Mouse (Mus musculus) c-Kit-positive CD71-positive TER-119-negative erythroid progenitor cells, embryonic 14.5 days (primary cell): ENCODE results near the gene Frmd4a.

Source experiments
- DNase-seq: peaks from one replicate; pipeline ENCODE4 v3.0.0-alpha.2; 2013; ENCODE audit warnings: low read depth

Frmd4a gene

DNA sequence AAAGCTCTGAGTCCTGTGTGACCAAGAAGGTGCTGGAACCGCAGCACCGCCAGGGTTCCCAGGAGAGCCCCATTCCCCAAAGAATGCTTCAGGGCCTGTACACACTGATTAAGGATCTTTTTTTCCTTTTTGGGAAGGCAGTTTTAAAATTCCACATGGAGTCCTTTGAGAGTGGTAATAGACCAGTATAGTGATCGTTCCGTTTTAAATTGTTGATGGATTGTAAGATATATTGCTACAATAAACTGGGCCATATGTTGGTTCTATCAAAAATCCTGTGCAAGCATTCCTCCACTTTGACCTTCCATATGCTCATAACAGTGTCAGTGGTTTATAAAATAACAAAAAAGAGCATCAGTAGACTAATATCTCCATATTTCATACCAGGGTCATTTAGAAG, 424.3 kb downstream of the Frmd4a start:
- DNase-seq = no peak

- no peak for DNase-seq
Measured at GRCm38 (mm10) chr2:4444740-4445139, 427.2 kb downstream of the Frmd4a start.

- DNase-seq = no peak
Measured at GRCm38 (mm10) chr2:4445629-4446400, 428.3 kb downstream of the Frmd4a start.

GRCm38 (mm10) chr2:4449860-4450480, 432.5 kb downstream of the Frmd4a start:
- no peak for DNase-seq

GRCm38 (mm10) chr2:4452590-4453400, 435.3 kb downstream of the Frmd4a start:
- no peak for DNase-seq

- no peak for DNase-seq
Measured at GRCm38 (mm10) chr2:4455097-4456025, 437.8 kb downstream of the Frmd4a start.

- no peak for DNase-seq
Measured at GRCm38 (mm10) chr2:4460897-4461296, 443.4 kb downstream of the Frmd4a start.

- no peak for DNase-seq
Measured at GRCm38 (mm10) chr2:4461514-4461913, 444.0 kb downstream of the Frmd4a start.

DNA sequence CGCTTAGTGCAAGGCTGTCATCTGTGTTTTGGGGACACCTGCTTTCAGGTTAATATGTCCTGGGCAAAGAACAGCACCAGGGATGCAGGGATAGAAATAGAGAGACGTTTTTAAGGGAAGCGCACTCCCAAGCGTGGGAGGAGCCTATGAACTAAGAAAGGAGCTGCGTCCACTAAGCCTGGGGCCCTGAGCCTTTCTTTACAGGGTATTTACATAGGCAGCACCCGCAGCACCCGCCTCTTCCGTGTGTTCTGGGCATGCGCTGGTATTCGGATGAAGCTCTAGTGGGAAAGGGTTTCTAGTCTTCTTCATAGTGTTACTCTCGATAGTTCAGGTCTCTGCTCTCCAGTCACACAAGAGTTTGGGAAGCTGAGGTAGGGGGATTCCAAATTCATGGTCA, 445.0 kb downstream of the Frmd4a start:
- no peak for DNase-seq

DNA sequence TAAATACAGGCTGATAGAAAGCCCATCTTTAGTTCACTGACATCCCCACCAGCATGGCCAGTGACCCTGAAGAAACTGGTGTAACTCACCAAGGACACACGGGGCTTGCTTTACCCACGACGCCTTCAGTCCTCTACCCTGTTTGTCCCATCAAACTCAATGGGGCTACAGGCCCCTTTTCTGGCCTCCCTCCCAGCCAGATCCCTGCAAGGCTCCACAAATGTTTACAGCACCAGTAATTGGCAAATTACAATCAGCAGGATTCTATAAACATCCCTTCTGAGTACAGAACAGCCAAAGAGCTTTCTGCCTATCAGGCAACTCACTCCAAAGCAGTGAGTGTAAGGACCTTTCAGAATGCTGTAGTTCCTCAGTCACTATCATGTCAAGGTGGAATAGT, 448.6 kb downstream of the Frmd4a start:
- DNase-seq = no peak

- DNase-seq = no peak
Measured at GRCm38 (mm10) chr2:4467314-4467713, 449.8 kb downstream of the Frmd4a start.

DNA sequence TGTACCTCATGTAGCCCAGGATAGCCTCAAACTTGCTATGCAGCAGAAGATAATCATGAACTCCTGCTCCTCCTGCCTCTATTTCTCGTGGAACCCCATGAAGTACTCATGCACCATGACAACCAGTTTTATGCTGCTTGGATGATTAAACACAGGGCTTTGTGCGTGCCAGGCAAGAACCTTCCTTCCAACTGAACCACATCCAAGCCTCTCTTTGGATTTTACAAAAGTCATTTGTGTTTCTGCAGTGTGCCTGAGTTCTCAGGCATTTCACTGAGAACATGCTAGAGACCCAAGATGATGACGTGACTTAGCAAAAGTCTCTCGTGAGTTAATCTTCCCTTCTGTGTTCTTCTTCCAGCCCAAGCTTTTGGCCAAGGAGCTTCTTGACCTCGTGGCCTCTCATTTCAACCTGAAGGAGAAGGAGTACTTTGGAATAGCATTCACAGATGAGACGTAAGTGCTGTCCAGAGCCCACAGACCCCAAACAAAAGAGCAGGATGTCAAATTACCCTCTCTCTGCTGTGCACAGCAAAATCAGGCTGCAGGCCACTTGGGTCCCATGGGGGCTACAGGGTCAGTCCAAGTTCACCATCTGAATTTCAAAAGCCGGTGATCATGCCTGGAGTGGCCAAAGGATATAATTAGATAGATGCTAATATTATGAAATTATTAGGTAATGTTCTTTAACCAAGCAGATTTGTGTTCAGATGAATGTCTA, 455.4 kb downstream of the Frmd4a start:
- DNase-seq = no peak

GRCm38 (mm10) chr2:4473866-4474538, 456.5 kb downstream of the Frmd4a start:
- DNase-seq = no peak

GRCm38 (mm10) chr2:4474539-4474937, 457.0 kb downstream of the Frmd4a start:
- DNase-seq = no peak

- no peak for DNase-seq
Measured at GRCm38 (mm10) chr2:4475991-4476390, 458.5 kb downstream of the Frmd4a start.

GRCm38 (mm10) chr2:4476608-4477007, 459.1 kb downstream of the Frmd4a start:
- no peak for DNase-seq

- DNase-seq = no peak
Measured at GRCm38 (mm10) chr2:4477311-4477710, 459.8 kb downstream of the Frmd4a start.

DNA sequence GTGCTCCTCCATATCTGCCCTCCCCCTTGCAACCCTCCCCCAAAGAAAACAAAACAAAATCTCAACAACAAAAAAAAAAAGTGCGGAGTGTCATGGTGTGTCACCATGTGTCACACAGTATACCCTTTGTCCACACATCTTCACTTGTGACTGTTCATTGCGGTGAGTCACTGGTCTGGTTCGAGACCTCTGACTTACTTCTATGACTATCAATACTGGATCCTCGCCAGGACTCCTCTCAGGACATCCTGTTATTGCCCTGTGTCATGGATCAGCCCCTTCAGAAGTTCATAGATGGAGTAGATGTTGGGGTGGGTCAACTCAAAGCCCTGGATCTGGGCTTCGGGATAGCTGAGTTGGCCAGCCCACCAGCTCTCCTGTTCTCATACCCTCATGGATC, 462.7 kb downstream of the Frmd4a start:
- DNase-seq = no peak

- DNase-seq = no peak
Measured at GRCm38 (mm10) chr2:4481154-4481553, 463.6 kb downstream of the Frmd4a start.

DNA sequence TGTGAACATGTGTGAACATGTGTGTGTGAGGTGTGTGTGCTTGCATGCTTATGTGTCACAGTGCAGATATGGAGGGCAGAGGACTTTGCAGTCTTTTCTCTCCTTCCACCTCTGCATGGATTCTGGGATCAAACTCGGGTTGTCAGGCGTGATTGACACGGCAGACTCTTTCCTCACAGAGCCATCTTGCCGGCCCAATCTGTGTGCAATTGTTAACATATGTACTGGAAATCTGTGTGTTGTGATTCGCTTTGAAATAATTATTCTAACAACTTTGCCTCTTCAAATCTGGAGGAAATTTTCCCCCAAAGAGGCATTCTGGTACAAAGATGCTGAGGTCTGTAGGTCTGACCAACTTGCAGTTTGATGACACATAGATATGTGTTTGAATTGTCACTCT, 468.7 kb downstream of the Frmd4a start:
- no peak for DNase-seq

DNA sequence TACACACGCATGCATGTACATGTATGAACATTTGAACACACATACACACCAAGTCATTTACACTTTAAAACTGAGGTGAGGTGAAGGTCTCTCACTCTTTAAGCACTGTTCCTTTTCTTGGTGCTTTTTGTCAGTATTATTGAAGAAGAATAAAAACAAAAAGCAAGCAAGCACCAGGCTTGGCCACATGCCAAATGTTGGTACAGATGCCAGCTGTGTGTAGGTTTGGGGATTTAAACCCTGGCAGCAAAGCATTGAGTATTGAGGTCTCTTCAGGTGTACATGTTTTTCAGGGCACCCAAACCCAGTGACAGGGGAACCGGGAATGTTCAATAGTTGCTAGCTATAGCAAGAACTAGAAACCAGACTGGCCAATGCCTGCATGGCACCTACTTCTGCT, 469.8 kb downstream of the Frmd4a start:
- no peak for DNase-seq
